Mouse (Mus musculus): ENCODE measurements around the gene Olfr1564. TPM values are rescaled to one million over a fixed set of nuclear protein-coding genes. Genes with fewer than 3 reads are reported as not detected.
A peak's percentile ranks its signal among the peaks of the same experiment; 100 is the strongest.
"Not testable (repeated sequence)": the region's sequence is repeated elsewhere in the genome, so short reads cannot be mapped to it uniquely, and the experiment has no call there.

The Olfr1564 gene
- not detected in 2 replicates for polyA plus RNA-seq (2016; fragmentation: Nextera tagmentation; extraction: Ambion mirVana)

DNA sequence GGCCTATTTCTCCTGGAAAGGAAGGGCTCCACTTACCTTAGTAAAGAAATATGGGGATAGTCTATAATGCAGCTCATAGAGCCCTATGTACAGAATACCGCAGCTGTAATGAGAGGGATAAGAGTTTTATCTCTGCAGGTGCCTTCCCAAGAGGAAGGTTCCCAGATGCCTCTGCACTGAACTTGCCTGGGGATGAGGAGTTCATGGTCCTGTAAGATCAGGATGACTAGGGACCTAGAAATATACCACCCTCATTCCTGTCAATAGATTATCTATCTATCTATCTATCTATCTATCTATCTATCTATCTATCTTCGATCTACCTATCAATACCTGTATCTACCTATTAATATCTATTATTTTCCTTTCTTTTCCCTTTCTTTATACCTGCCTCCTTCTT, at the start of gene Olfr1564:
Gene Olfr1564 (minus strand): TSS at position 101 of the 400 bp plus-strand sequence.
- no peak within 1 kb of the TSS for H3K4me3 ChIP-seq (replicated peaks)
- H3K36me3 ChIP-seq (replicated peaks), result no peaks in the 10 kb centered on the region
- H3K9ac ChIP-seq, result no peak within 1 kb of the TSS
- H3K27me3 ChIP-seq, result no peaks in the 10 kb centered on the region
- H3K9me3 ChIP-seq, result peaks cover 9% of the 10 kb centered on the region
- no peak within 1 kb of the TSS for H3K4me2 ChIP-seq
- ATAC-seq (ENCODE audit: low FRiP score), result no peak
- no peak within 1 kb of the TSS for H3K27ac ChIP-seq
- WGBS, result 83% methylated on average over 2 of the region's 2 CpGs
- H3K4me1 ChIP-seq, result no peaks in the 10 kb centered on the region

DNA sequence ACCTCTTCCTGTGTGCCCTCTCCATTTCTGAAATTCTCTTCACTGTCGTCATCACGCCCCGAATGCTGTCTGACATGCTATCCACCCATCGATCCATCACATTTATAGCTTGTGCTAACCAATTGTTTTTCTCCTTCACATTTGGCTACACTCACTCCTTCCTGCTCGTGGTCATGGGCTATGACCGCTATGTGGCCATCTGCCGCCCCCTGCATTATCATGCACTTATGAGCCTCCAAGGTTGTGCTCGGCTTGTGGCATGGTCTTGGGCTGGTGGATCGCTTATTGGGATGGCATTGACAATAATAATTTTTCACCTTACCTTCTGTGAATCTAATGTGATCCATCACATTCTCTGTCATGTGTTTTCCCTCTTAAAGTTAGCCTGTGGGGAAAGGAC, 47.4 kb upstream of the Olfr1564 start:
- no peak for ATAC-seq (ENCODE audit: low FRiP score)
- Histone ChIP-seq H3K4me1 (no peaks in the 10 kb centered on the region), H3K36me3 (replicated peaks) (no peaks in the 10 kb centered on the region)

DNA sequence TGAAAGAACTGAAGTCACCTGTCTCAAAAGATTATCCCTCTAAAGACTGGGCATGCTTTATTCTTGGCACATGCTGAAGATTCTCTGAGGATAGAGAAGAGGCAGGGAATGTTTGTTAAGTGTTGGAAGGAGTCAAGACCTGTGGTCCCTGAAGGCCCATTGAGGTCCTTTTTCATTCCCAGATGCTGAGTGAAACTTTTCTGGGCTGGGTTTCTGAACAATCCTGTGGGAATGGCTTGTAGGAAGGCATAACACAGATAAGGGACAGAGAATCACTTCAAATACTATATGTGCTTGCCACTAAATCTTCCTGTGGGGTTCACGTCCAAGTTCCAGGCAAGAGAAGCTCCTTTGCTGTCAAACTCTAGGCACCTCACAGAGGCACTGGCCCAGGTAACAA, 42.9 kb upstream of the Olfr1564 start, which contains the start of gene Olfr63:
Gene Olfr63 (plus strand): TSS at position 301 of the 400 bp plus-strand sequence.
- Histone ChIP-seq H3K4me2 (no peak within 1 kb of the TSS), H3K9me3 (no peaks in the 10 kb centered on the region), H3K27ac (no peak within 1 kb of the TSS), H3K4me3 (replicated peaks) (no peak within 1 kb of the TSS), H3K27me3 (peaks cover 17% of the 10 kb centered on the region), H3K9ac (no peak within 1 kb of the TSS), H3K4me1 (no peaks in the 10 kb centered on the region), H3K36me3 (replicated peaks) (no peaks in the 10 kb centered on the region)
- no peak for ATAC-seq (ENCODE audit: low FRiP score)
- 85% methylated on average over 1 of the region's 1 CpGs for whole genome bisulfite sequencing

More for the DNA sequence above, 47.4 kb upstream of the Olfr1564 start:
- Histone ChIP-seq H3K27me3 (peaks cover 17% of the 10 kb centered on the region), H3K27ac (no peak overlapping the region), H3K4me2 (no peak overlapping the region), H3K4me3 (replicated peaks) (no peak overlapping the region), H3K9me3 (no peaks in the 10 kb centered on the region), H3K9ac (no peak overlapping the region)
- 90% methylated on average over 9 of the region's 9 CpGs for WGBS

DNA sequence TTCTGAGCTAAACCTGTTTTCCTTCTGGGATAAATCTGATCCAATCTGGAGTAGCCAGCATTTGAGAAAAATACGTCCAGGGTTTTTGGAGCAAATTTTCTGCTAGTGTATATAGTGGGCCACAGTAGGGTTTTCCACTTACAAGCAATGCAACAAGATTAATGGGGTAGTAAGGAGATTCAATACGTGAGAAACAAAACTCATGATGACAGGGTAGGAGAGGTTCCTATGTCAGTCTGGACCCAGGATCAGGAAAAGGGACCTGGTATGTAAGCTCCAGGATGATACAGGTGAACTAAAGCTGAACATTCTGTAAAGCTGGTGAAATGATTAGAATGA, 33.8 kb upstream of the Olfr1564 start:
- not testable (repeated sequence) for H3K27ac ChIP-seq; H3K36me3 ChIP-seq (replicated peaks); H3K9me3 ChIP-seq; H3K9ac ChIP-seq; H3K4me3 ChIP-seq (replicated peaks); H3K4me1 ChIP-seq; H3K4me2 ChIP-seq; H3K27me3 ChIP-seq
- peak; percentile 28; the same call in 1 of the 2 replicates for ATAC-seq (ENCODE audit: low FRiP score)
- WGBS, result no CpG with 5 or more reads among the region's 2 CpGs

DNA sequence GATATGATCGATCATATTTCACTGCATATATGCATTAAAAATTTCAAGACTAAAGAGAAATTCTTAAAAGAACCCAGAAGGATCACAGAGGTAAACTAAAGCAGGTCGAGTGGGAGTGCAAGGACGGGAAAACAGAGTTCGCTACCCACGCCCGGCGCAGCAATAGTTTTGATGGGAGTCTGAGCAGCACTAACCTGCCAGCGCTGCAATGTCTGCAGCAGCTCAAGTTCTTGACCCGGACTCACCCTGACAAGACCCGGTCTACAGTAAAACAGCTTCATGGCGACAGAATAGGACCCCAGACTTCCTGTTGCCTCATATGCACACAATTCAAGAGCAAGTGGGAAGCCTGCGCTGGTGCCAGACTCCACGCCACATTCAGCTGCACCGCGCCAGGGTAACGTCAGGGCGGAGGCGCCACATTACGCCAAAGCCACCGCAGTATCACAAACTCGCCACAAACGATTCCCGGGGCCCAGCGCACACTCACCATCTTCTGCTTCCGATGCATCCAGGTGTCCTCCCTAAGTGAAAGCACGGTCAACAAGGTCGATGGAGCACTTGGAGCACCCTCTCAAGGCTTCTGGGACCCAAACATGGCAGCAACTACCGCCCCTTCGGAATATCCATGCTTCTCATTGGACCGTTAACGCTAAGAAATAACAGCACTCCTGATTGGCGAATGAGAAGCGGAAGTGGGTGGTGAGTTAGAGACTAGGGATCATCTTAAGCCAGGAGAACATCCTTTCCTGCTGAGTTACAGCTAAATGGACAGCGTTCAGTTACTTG, 33.2 kb upstream of the Olfr1564 start, which contains the start of gene Zfp955a:
Gene Zfp955a (minus strand): TSS at position 616 of the 789 bp plus-strand sequence.
- not testable (repeated sequence) for H3K9me3 ChIP-seq; H3K36me3 ChIP-seq (replicated peaks); H3K27me3 ChIP-seq; H3K27ac ChIP-seq; H3K9ac ChIP-seq; H3K4me1 ChIP-seq
- Histone ChIP-seq H3K4me3 (replicated peaks) (0 out of 2 replicates have a peak within 1 kb of the TSS, but pooled peaks have one; percentile 4), H3K4me2 (0 out of 2 replicates have a peak within 1 kb of the TSS, but pooled peaks have one; percentile 25)
- 28% methylated on average over 1 of the region's 34 CpGs for WGBS
- peak; percentile 100 for ATAC-seq (ENCODE audit: low FRiP score)

DNA sequence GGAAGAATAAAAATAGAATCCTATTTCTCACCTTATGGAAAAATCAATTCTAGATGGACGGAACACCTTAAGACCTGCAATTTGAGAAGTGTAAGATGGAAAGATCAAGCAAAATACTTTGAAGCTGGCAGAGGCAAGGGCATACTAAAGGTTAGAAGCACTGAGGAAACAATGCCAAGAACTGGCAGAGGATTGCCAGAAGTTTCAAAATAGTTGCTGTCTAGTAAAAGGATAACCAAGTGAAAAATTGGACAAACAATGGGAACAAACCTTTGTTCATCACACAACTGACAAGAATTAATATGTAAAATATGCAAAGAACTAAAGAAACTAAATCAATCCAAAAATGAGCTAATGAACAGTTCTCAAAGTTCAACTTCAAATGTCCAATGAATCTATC, 15.2 kb upstream of the Olfr1564 start:
- H3K4me1 ChIP-seq; H3K4me3 ChIP-seq (replicated peaks); H3K4me2 ChIP-seq; H3K9ac ChIP-seq; H3K27me3 ChIP-seq; ATAC-seq (ENCODE audit: low FRiP score); H3K27ac ChIP-seq: not testable (repeated sequence)
- H3K9me3 ChIP-seq, result peaks cover 14% of the 10 kb centered on the region; the same call in 1 of the 2 replicates
- 93% methylated on average over 1 of the region's 1 CpGs for WGBS
- H3K36me3 ChIP-seq (replicated peaks), result peaks cover 15% of the 10 kb centered on the region

DNA sequence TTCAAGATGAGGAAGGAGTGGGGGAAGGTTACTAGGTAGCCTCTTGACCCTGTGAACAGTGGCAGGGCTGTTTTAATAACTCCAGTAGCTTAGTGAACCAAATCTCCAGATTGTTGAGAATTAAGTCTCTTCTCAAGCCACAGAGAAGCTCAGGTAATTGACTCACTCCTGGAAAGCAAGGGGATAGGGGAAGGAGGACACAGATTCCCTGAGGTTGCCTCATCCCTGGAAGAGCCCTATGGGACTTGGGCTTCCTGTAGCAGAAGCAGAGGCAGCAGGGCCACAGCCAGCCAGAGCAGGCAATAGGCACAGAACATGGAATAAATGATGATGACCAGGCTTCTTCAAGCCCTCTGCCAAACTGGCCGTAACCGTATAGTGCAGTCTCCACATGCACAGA, 30.5 kb downstream of the Olfr1564 start, which contains the start of gene Olfr239:
Gene Olfr239 (plus strand): TSS at position 301 of the 400 bp plus-strand sequence.
- not testable (repeated sequence) for H3K36me3 ChIP-seq (replicated peaks); ATAC-seq (ENCODE audit: low FRiP score); H3K27ac ChIP-seq; H3K27me3 ChIP-seq; H3K4me1 ChIP-seq; H3K9ac ChIP-seq; H3K9me3 ChIP-seq; H3K4me2 ChIP-seq; H3K4me3 ChIP-seq (replicated peaks)
- no CpG with 5 or more reads among the region's 2 CpGs for WGBS

DNA sequence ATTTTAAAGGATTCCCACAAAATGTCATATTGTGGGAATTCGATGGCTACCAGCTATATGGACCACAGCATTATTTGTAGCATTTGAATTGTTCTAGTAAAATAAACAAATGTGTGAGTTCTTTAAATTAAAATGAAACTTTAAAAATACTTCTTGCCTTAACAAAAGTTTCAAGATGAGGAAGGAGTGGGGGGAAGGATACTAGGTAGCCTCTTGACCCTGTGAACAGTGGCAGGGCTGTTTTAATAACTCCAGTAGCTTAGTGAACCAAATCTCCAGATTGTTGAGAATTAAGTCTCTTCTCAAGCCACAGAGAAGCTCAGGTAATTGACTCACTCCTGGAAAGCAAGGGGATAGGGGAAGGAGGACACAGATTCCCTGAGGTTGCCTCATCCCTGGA, 53.3 kb downstream of the Olfr1564 start, which contains the start of gene Olfr55:
Gene Olfr55 (plus strand): TSS at position 301 of the 400 bp plus-strand sequence.
- H3K27ac ChIP-seq; H3K9me3 ChIP-seq; ATAC-seq (ENCODE audit: low FRiP score); H3K9ac ChIP-seq; H3K4me1 ChIP-seq; H3K4me2 ChIP-seq; H3K27me3 ChIP-seq; H3K36me3 ChIP-seq (replicated peaks); H3K4me3 ChIP-seq (replicated peaks): not testable (repeated sequence)
- WGBS, result 76% methylated on average over 1 of the region's 1 CpGs

Other genes starting within 250 kb of the Olfr1564 start
- gene Zfp952, start 228.6 kb downstream of the Olfr1564 start, polyA plus RNA-seq (2016; fragmentation: Nextera tagmentation; extraction: Ambion mirVana), result 16.6 and 18.2 TPM in 2 replicates
- gene Zfp763, start 188.3 kb downstream of the Olfr1564 start, polyA plus RNA-seq (2016; fragmentation: Nextera tagmentation; extraction: Ambion mirVana), result 21.7 and 23.6 TPM in 2 replicates
- gene 4921501E09Rik, start 153.6 kb downstream of the Olfr1564 start, polyA plus RNA-seq (2016; fragmentation: Nextera tagmentation; extraction: Ambion mirVana), result not detected in 2 replicates
- gene Zfp563, start 132.4 kb downstream of the Olfr1564 start, polyA plus RNA-seq (2016; fragmentation: Nextera tagmentation; extraction: Ambion mirVana), result 12.2 and 12.5 TPM in 2 replicates
- gene Morc2b, start 82.0 kb downstream of the Olfr1564 start, polyA plus RNA-seq (2016; fragmentation: Nextera tagmentation; extraction: Ambion mirVana), result 0.10 TPM in 1 of 2 replicates, not detected in the other
- not detected in 2 replicates for gene Olfr55, start 53.2 kb downstream of the Olfr1564 start, polyA plus RNA-seq (2016; fragmentation: Nextera tagmentation; extraction: Ambion mirVana)
- not detected in 2 replicates for gene Olfr239, start 30.4 kb downstream of the Olfr1564 start, polyA plus RNA-seq (2016; fragmentation: Nextera tagmentation; extraction: Ambion mirVana)
- gene Zfp955a, start 33.5 kb upstream of the Olfr1564 start, polyA plus RNA-seq (2016; fragmentation: Nextera tagmentation; extraction: Ambion mirVana), result 20.4 and 21.0 TPM in 2 replicates
- 0.03 and 0.05 TPM in 2 replicates for gene Olfr63, start 43.0 kb upstream of the Olfr1564 start, polyA plus RNA-seq (2016; fragmentation: Nextera tagmentation; extraction: Ambion mirVana)
- 13.6 and 13.7 TPM in 2 replicates for gene Zfp955b, start 67.9 kb upstream of the Olfr1564 start, polyA plus RNA-seq (2016; fragmentation: Nextera tagmentation; extraction: Ambion mirVana)
- gene Zfp81, start 137.2 kb upstream of the Olfr1564 start, polyA plus RNA-seq (2016; fragmentation: Nextera tagmentation; extraction: Ambion mirVana), result 16.0 and 18.0 TPM in 2 replicates
- 20.7 and 25.7 TPM in 2 replicates for gene Zfp101, start 173.0 kb upstream of the Olfr1564 start, polyA plus RNA-seq (2016; fragmentation: Nextera tagmentation; extraction: Ambion mirVana)
- not detected in 2 replicates for gene Actl9, start 211.2 kb upstream of the Olfr1564 start, polyA plus RNA-seq (2016; fragmentation: Nextera tagmentation; extraction: Ambion mirVana)

Measured in forebrain, embryonic 12.5 days (tissue).